Mouse (Mus musculus): ENCODE measurements around the gene Dvl3. TPM values are rescaled to one million over a fixed set of nuclear protein-coding genes. Genes with fewer than 3 reads are reported as not detected.

The Dvl3 gene
- polyA plus RNA-seq, 1 experiment from 2014 or later: 32.2 TPM

Other genes with a start within 250 kb of the Dvl3 start
- gene Parl, start 214.6 kb upstream of the Dvl3 start, polyA plus RNA-seq (2014; fragmentation: Nextera tagmentation; extraction: Ambion mirVana): 78.0 and 79.7 TPM in 2 replicates
- not detected in 2 replicates for gene Cyp2ab1, start 191.6 kb upstream of the Dvl3 start, polyA plus RNA-seq (2014; fragmentation: Nextera tagmentation; extraction: Ambion mirVana)
- 54.6 and 66.1 TPM in 2 replicates for gene Abcc5, start 90.6 kb upstream of the Dvl3 start, polyA plus RNA-seq (2014; fragmentation: Nextera tagmentation; extraction: Ambion mirVana)
- 83.3 and 96.1 TPM in 2 replicates for gene Eif2b5, start 18.2 kb upstream of the Dvl3 start, polyA plus RNA-seq (2014; fragmentation: Nextera tagmentation; extraction: Ambion mirVana)
- 490 and 502 TPM in 2 replicates for gene Ap2m1, start 18.5 kb downstream of the Dvl3 start, polyA plus RNA-seq (2014; fragmentation: Nextera tagmentation; extraction: Ambion mirVana)
- gene Abcf3, start 31.6 kb downstream of the Dvl3 start, polyA plus RNA-seq (2014; fragmentation: Nextera tagmentation; extraction: Ambion mirVana): 41.4 and 44.9 TPM in 2 replicates
- gene Vwa5b2, start 72.5 kb downstream of the Dvl3 start, polyA plus RNA-seq (2014; fragmentation: Nextera tagmentation; extraction: Ambion mirVana): 0.08 and 0.20 TPM in 2 replicates
- gene Eef1akmt4, start 94.6 kb downstream of the Dvl3 start, polyA plus RNA-seq (2014; fragmentation: Nextera tagmentation; extraction: Ambion mirVana): 26.6 and 28.0 TPM in 2 replicates
- 0.10 TPM in 1 of 2 replicates, not detected in the other for gene Gm49333, start 94.6 kb downstream of the Dvl3 start, polyA plus RNA-seq (2014; fragmentation: Nextera tagmentation; extraction: Ambion mirVana)
- gene Alg3, start 94.8 kb downstream of the Dvl3 start, polyA plus RNA-seq (2014; fragmentation: Nextera tagmentation; extraction: Ambion mirVana): 39.5 and 41.3 TPM in 2 replicates
- 0.84 and 0.96 TPM in 2 replicates for gene Camk2n2, start 104.3 kb downstream of the Dvl3 start, polyA plus RNA-seq (2014; fragmentation: Nextera tagmentation; extraction: Ambion mirVana)
- 1.3 and 1.6 TPM in 2 replicates for gene Ece2, start 112.8 kb downstream of the Dvl3 start, polyA plus RNA-seq (2014; fragmentation: Nextera tagmentation; extraction: Ambion mirVana)
- gene Psmd2, start 134.7 kb downstream of the Dvl3 start, polyA plus RNA-seq (2014; fragmentation: Nextera tagmentation; extraction: Ambion mirVana): 275 and 327 TPM in 2 replicates
- gene Eif4g1, start 151.3 kb downstream of the Dvl3 start, polyA plus RNA-seq (2014; fragmentation: Nextera tagmentation; extraction: Ambion mirVana): 117 and 133 TPM in 2 replicates
- 2.6 and 4.9 TPM in 2 replicates for gene Fam131a, start 176.3 kb downstream of the Dvl3 start, polyA plus RNA-seq (2014; fragmentation: Nextera tagmentation; extraction: Ambion mirVana)
- 65.0 and 65.9 TPM in 2 replicates for gene Polr2h, start 200.7 kb downstream of the Dvl3 start, polyA plus RNA-seq (2014; fragmentation: Nextera tagmentation; extraction: Ambion mirVana)
- 5.7 and 6.7 TPM in 2 replicates for gene Clcn2, start 200.8 kb downstream of the Dvl3 start, polyA plus RNA-seq (2014; fragmentation: Nextera tagmentation; extraction: Ambion mirVana)
- 0.21 and 0.42 TPM in 2 replicates for gene Chrd, start 216.1 kb downstream of the Dvl3 start, polyA plus RNA-seq (2014; fragmentation: Nextera tagmentation; extraction: Ambion mirVana)
- gene Thpo, start 217.5 kb downstream of the Dvl3 start, polyA plus RNA-seq (2014; fragmentation: Nextera tagmentation; extraction: Ambion mirVana): 0.49 TPM in 1 of 2 replicates, not detected in the other

Data from heart, embryonic 11.5 days (tissue).